Mouse (Mus musculus): ENCODE data around the gene Zfp455. TPM values are rescaled to one million over a fixed set of nuclear protein-coding genes. Genes with fewer than 3 reads are reported as not detected.

The Zfp455 gene
- polyA plus RNA-seq (2017; shearing (Covaris generic)), result 1.5 TPM

GRCm38 (mm10) chr13:67194340-67194894 is at the start of gene Zfp455:
Gene Zfp455 (plus strand): TSS chr13:67194506.

GRCm38 (mm10) chr13:67172991-67173722 is 21.1 kb upstream of the Zfp455 start, which contains the start of gene Rsl1:
Gene Rsl1 (plus strand): TSS chr13:67173182.

Other genes starting within 250 kb of the Zfp455 start
- 4.1 TPM for gene Zfp712, start 133.3 kb upstream of the Zfp455 start, polyA plus RNA-seq (2017; shearing (Covaris generic))
- 1.5 TPM for gene Zfp708, start 96.5 kb upstream of the Zfp455 start, polyA plus RNA-seq (2017; shearing (Covaris generic))
- gene Gm28557, start 85.9 kb upstream of the Zfp455 start, polyA plus RNA-seq (2017; shearing (Covaris generic)), result 1.5 TPM
- 0.16 TPM for gene Rslcan18, start 78.2 kb upstream of the Zfp455 start, polyA plus RNA-seq (2017; shearing (Covaris generic))
- gene Zfp759, start 72.8 kb upstream of the Zfp455 start, polyA plus RNA-seq (2017; shearing (Covaris generic)), result 0.46 TPM
- 6.2 TPM for gene Rsl1, start 21.3 kb upstream of the Zfp455 start, polyA plus RNA-seq (2017; shearing (Covaris generic))
- gene Zfp458, start 84.0 kb downstream of the Zfp455 start, polyA plus RNA-seq (2017; shearing (Covaris generic)), result 0.98 TPM
- gene Zfp457, start 112.0 kb downstream of the Zfp455 start, polyA plus RNA-seq (2017; shearing (Covaris generic)), result not detected
- 5.7 TPM for gene Zfp595, start 138.1 kb downstream of the Zfp455 start, polyA plus RNA-seq (2017; shearing (Covaris generic))
- gene Gm28044, start 166.0 kb downstream of the Zfp455 start, polyA plus RNA-seq (2017; shearing (Covaris generic)), result not detected
- 1.8 TPM for gene Zfp953, start 166.1 kb downstream of the Zfp455 start, polyA plus RNA-seq (2017; shearing (Covaris generic))
- 2.2 TPM for gene Gm28041, start 181.2 kb downstream of the Zfp455 start, polyA plus RNA-seq (2017; shearing (Covaris generic))
- gene Zfp456, start 181.3 kb downstream of the Zfp455 start, polyA plus RNA-seq (2017; shearing (Covaris generic)), result 4.7 TPM
- 19.3 TPM for gene Zfp429, start 205.3 kb downstream of the Zfp455 start, polyA plus RNA-seq (2017; shearing (Covaris generic))
- 1.4 TPM for gene Zfp459, start 226.9 kb downstream of the Zfp455 start, polyA plus RNA-seq (2017; shearing (Covaris generic))

All from naive thymus-derived CD4-positive, alpha-beta T cell, adult 5 months (primary cell).